Mouse (Mus musculus): ENCODE measurements around the gene Prep.
"Not testable (repeated sequence)": the region's sequence is repeated elsewhere in the genome, so short reads cannot be mapped to it uniquely, and the experiment has no call there.

Gene Prep

DNA sequence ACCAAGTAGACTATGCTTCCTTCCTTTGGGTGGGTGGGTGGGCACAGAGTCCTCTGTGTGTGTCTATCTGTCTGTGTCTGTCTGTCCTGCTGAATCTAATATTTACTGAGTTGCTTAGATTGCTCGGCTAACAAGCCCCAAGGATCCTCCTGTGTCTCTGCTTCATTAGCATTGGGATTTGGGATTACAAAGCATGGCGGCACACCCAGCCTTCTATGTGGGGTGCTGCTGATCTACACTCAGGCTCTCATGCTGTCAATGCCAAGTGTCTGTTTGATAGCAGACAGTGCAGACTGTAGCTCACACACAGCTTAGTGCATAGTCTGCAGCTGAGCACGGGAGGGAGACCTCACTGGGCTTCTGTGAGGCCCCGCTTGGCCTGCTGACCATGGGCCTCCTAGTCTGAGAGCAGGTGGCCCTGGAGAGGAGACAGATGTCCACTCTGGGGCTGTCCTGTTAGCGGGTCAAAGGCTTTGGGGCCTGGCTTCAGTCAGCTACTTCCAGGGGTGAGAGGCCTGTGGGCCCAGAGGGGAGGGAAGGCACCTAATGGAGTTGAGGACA lies 8.6 kb downstream of the Prep start:
- DNase-seq (ENCODE audit: low read depth), result no peak

DNA sequence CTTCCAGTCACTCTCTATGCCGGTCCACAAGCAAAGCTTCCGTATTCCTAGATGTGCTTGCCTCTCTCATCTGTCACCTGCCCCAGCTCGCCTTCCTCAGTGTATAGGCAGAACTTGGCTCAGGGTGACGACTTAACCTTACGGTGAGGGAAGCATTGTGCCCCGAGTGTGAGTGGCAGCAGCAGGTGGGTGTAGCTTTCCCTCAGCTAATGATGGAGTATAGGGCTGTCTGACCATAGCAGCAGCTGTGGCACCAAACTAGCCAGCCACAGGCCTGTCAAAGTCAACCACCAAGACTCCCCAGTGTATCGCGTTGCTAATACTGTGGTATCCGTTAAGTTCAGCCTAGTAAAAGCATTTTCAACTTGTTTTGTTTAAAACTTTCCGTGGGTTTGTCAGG lies 9.6 kb downstream of the Prep start:
- peak; percentile 13 for DNase-seq (ENCODE audit: low read depth)

DNA sequence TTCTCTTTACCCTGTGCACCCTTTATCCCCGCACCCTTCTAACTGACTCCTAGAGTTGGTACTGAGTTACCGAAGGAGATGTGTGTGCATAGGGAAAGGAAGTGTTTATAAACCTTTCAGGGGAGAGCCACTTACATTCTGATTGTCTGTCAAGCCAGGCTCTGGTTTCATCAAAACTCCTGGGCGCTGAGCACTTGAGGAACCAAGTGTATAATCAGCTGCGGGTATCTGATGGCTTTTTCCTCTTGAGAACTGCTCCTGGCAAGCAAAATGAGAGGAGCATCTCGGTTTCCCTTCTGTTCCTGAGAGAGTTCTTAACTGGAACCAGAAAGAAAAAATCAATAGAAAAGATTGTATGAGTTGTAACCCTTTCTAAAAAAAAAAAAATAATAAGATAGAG lies 10.3 kb downstream of the Prep start:
- DNase-seq (ENCODE audit: low read depth), result no peak

DNA sequence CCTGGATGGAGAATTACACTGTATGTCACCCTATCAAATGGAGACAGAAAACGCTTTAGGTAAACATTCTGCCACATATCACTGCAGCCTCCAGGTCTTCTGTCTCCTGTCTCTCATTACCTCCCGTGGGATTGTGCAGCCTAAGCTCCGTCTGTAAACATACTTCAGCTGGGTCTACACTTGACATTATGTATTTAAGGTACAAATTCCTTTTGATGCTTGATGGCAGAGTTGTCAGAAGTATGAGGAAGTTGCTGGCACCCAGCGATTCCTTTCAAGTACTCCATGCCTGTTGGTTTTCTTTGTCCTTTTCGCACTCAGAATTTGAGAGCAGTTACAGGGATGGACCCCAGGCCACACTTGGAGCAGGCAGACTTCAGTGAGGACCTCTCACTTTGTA lies 12.8 kb downstream of the Prep start:
- no peak for DNase-seq (ENCODE audit: low read depth)

DNA sequence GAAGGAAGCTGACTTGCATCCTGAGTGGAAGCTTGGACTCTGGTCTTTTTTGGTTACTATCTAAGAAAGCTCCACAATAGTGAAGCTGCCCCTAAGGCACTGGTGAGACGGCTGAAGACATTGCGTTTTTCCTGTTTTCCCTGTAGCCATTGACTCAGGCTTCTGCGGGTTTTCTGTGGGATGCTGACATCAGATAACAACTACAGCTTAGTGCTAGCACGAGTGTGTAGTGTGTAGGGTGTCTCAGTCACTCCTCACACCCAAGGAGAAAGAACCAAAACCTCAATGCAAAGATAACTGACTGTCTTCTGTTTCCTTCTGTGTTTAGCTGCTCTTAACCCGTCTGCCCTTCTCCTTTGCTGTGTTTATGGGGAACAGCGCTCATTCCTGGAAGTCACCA lies 13.5 kb downstream of the Prep start:
- DNase-seq (ENCODE audit: low read depth), result peak; percentile 48

DNA sequence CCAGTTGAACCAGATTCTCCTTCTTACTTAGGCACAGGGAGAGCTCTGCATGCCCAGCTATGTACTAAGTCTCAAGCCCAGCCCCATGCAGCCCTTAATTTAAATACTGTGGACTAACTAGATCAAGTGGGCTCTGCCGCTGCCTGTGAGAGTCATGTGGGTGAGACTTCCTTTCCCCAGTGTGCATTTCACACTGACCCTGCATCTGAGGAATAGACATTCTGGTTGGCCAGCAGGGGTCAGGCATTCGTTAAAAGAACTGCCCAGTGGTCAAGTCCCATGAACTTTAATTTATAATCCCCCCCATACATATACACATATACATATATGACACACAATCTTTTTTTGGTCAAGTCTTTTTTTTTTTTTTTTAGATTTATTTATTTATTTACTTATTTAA lies 15.7 kb downstream of the Prep start:
- peak; percentile 69 for DNase-seq (ENCODE audit: low read depth)

DNA sequence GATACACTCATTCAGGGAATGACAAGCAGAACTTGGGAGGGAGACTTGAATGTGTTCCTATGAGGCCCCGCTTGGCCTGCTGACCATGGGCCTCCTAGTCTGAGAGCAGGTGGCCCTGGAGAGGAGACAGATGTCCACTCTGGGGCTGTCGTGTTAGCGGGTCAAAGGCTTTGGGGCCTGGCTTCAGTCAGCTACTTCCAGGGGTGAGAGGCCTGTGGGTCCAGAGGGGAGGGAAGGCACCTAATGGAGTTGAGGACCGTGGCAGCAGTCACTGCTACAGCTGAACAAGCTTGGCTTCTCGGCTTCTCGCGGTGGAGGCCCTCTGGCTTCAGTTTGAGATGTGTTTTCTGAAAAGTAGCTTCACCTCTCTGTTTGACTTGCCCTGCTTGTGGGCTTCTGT lies 17.0 kb downstream of the Prep start:
- not testable (repeated sequence) for DNase-seq (ENCODE audit: low read depth)

DNA sequence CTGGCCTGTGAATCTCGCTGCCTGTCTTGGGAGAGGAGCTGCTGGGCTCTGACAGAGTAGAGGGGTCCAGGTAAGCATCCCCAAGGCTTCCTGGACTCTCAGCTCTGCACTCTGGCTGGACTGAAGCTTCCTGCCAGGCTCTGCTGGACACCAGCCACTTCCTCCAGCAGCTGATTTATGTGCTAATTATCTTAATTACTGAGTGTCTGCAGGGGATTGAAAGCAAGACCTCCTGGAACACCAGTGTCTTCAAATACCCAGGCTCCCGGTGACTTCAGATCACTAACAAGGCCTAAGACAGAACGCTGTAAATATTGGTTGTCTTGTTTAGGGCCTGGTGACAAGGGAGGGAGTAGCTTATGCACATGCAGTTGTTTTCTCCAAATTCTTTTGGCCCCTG lies 17.5 kb downstream of the Prep start:
- no peak for DNase-seq (ENCODE audit: low read depth)

DNA sequence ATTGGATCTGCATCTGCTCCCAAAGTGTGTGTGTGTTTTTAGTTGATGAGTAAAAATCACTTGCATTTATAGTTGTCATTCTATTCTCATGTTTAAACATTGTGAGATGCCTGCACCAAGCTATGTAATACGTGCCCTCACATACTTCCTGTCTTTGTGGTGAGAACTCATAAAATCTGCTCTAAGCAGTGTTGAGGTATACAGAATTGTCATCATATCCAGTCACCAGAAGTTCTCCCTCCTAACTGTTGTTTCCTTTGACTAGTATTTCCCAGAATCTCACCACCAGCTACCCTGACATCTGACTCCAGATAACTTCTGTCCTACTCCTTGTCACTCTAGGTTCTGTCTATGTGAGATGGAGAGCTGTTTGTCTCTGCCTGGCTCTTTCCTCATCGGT lies 18.3 kb downstream of the Prep start:
- DNase-seq (ENCODE audit: low read depth), result peak; percentile 43

DNA sequence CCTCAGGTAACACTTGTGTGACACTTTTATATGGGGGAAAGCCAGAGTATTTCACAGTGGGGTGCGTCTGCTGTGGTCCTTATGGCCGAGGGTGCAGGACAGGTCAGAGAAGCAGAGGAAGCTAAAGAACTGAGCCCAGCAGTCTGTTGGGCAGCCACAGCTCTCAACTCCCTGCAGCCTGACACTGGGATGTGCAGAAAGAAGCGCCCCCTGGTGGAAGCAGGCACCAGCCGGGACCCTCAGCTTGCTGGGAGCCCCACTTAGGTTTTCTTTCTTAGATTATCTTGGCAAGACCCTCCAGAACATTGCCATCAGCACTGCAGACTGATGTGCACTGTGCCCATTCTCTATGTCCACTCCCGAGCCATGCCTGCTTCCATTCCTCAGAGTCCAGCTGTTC lies 19.6 kb downstream of the Prep start:
- DNase-seq (ENCODE audit: low read depth), result no peak

DNA sequence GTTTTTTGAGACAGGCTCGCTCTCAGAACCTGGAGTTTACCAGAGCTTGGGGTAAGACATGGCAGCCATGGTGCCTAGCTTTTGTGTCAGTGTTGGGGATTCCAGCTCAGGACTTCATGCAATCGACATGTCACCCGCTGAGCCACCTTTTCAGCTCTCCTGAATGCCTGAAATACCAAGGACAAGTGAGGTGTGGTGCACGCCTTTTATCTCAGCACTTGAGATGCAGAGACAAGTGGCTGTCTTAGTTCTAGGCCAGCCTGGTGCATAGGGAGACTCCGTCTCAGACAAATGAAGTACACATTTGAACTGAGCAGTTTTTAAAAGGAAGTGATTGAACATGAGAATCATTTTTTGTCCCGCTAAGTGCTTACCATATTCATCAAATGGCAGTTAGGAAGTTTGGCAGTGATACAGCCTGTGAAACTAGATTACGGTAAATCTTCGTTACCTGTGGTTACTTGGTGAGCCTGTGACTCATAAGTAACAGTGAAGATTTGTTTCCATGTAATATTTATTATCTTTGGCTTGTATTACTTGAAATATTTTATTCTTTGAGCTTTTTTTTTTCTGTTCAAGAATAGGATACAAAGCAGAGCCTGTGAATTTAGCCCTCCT lies 24.6 kb downstream of the Prep start:
- DNase-seq (ENCODE audit: low read depth), result peak; percentile 69

DNA sequence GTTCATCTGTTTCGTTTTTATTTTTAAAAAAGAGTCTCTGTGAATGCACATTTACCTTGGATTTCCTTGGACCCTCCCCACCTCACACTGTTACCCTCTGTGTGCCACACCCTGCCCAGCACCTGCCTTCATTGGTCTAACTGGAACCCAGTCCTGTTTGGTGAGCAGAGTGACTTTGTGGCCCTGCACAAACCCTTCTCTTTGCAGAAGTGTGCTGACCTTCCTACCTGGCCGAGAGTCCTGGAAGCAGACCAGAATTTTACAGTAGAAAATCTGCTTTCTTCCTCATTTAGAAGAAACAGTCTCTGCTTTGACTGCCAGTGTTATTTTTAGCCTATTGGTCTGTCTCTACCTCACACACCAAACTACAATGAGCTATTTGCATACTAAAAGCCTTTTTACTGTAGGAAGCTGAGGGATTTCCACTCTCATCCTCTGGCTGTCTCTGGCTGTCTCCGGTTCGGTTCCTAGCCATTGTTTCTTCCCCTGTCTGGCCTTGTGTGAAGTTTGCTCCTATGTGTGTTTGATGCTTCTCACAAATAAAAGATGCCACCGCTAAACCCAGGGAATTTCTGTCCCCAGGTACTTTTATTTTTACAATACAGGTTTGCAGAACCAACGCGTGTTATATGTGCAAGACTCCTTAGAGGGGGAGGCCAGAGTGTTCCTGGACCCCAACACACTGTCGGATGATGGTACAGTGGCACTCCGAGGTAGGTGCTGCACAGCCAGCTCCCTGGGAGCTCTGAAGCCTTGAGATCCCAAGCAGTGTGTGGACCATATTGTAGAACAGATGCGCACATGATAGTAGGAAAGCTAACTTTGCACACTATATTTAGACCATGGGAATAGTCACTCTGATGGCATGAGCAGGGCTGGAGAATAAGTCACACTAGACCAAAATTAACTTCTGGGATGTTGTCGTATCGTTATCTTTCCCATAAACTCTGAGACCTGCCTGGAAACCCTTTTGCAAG lies 25.4 kb downstream of the Prep start:
- DNase-seq (ENCODE audit: low read depth), result no peak

DNA sequence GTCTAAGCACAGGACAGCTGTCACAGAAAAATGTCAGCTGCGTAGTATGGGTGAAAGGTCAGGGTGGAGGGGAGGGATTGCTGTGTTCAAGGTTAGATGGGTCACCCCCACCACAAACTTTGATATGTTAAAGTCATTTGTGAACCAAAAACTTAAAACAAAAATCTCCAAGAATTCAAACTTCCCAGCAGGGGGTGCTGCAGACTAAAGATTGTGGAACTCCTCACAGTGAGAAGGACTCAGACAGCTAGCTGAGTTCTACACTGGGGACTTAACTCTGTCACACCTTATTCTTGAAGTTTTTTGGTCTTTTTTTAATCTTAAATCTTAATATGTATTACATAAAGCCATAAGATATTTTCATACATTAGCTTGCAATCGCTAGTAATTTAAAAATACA lies 31.7 kb downstream of the Prep start:
- peak; percentile 60 for DNase-seq (ENCODE audit: low read depth)

DNA sequence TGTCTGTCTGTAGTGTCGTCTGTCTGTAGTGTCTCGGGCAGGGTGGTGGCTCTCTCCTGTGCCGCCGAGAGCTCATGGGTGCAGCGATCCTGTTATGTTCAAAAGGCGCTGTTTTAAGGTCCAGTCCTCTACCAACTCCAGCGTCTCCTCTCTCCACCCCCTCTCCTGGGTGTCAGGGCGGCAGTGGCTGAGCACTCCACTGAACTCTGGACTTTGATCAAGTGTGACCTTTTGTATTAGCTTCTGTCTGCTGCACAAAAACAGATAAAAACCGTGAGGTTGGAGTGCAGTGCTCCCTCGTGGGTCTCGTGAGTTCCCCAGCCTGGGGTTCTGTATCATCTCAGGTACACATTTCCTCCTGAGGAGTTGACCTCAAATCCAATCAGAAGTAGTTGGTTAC lies 33.5 kb downstream of the Prep start:
- DNase-seq (ENCODE audit: low read depth), result no peak

DNA sequence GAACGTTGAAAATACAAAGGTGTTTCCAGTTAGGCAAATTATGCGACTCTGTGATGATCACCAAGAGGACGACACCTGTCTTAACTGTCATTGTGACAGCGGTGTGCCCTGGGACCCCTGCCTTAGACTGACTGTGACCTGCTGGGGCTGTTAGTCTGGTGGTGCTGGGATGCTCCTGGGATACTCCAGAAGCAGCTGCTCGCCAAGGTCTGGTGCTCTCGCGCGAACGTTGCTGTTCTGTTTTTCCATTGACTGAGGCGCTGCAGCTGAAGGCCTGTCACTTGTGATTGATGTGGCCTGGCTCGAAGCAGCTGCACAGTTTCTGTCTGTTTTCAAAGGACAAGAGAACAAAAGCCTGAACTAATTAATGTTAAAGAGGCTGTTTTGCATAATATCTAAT lies 36.2 kb downstream of the Prep start:
- no peak for DNase-seq (ENCODE audit: low read depth)

DNA sequence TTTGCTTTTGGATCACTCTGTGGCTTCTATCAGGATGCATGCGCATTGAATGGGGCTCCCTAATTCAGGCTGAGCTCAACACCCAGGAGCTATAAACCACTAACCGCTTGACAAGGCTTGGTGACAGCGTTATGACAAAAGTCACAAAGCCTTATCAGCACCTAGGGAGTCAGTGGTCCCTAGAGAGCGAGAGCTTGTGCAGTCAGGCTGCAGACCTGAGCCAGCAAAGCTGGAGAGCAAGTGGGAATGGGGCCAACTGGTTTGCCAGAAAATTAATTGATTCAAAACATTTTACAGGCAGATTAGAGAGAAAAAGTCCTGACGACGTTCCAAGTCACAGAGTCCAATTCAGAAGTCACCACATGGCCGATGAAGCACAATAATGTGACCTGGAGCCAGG lies 37.1 kb downstream of the Prep start:
- no peak for DNase-seq (ENCODE audit: low read depth)

DNA sequence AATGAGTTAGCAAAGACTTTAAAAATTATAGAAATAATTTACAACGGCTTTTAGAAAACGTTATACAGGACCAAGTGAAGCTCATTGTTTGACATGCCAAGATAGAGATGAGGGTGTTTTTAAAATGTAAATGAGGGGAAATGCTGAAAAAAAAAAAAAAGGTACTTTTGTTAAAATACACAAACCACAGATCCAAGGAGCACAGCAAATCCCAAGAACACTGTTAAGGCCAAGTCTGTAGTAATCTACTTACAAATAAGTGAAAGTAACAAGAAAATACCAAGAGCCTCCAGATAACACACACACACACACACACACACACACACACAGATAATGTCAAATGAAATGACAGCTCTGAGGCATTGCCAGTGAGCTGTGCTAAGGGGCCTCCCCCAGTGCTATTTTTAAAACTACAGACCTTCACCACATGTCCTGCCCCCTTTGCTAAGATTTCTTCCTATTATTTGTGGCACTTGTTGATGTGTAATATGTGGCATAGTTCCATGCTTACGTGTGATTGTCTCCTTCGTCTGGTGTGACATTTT lies 37.6 kb downstream of the Prep start:
- DNase-seq (ENCODE audit: low read depth), result no peak

DNA sequence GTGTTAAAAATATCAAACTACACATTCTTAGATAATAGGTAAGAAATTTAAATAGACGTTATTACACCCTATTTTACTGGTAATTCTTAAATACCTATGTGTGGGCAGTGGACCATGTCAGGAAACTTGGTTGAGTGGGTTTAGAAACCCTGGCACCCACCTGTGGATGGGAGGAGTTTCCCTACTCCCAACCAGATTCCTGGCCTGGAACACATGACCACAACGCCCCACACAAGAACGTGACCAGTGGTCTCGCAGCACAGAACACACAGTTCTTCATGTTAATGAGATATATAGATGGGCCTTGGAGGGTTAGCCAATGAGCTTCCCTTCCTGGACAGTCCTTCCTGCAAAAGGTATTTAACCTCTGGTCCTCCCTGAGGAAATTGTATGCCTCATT lies 39.5 kb downstream of the Prep start:
- no peak for DNase-seq (ENCODE audit: low read depth)

DNA sequence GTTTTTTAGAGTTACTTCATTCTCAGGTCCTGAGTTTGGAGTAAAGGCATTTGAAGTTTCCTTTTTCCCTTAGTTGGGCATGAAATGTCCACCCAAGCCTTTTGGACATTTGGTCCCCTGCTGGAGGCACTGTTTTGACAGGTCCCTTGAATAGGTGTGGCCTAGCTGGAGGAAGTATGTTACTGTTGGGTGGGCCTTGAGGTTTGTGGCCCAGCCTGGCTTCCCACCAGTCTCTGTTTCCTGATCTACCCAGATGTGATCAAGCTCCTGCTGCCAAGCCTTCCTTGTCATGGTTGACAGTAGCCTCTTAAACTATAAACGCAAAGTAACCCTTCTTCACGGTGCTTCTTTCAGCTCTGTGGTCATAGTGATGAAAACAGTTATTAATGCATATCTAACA lies 40.3 kb downstream of the Prep start:
- DNase-seq (ENCODE audit: low read depth), result peak; percentile 57

DNA sequence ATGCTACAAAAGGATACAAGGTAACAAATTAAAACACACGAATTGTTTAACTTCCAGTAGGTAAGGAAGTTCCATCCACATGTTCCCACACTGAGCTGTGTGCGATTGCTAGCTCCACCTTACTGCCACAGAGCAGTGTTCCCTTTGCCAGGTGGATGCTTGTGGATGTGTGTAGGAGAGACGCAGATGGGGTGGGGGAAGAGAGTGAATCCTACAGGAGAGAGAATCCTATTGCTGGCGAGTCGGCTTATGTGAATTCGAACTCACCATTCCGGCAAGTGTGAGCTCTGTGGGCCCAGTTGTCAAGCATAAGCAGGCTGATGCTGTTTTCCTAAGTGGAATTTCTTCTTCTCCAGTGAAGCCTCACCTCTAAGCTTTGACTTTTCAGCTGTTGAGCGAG lies 42.0 kb downstream of the Prep start:
- DNase-seq (ENCODE audit: low read depth), result no peak

DNA sequence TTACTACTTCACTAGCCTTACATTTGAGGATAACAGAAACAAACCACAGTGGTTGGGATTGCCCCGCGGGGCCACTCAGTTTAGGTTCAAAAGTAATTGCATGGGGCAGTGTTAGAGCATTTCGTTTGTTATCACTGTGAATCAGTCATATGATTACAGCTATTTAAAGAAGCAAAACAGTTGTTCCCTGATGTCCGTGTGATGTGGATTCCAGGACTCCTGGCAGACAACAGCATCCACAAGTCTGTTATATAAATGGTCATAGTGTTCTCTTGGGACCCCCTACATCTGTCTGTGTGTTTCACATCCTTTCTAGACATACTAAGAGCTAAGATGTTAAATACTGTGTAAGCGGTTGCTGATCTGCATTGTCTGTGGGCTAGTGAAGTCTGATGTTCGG lies 43.0 kb downstream of the Prep start:
- DNase-seq (ENCODE audit: low read depth), result no peak

DNA sequence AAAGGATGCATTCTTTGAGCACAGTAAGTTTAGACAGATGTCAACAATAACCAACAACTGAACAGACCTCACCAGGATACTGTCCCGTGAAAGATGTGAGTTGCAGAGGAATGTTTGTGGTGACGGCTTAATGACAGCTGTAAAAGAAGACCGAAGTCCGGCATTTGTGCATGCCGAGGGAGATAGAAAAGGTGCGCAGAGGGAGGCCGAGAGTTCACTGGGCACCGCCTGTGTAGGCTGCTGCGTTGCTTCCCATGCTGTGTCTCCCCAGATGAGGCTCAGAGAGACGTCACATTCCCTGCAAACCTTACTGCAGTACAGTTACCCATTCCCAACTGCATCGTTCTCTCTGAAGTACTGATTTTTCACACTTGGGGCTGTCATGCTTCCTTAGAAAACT lies 45.9 kb downstream of the Prep start:
- DNase-seq (ENCODE audit: low read depth), result no peak

DNA sequence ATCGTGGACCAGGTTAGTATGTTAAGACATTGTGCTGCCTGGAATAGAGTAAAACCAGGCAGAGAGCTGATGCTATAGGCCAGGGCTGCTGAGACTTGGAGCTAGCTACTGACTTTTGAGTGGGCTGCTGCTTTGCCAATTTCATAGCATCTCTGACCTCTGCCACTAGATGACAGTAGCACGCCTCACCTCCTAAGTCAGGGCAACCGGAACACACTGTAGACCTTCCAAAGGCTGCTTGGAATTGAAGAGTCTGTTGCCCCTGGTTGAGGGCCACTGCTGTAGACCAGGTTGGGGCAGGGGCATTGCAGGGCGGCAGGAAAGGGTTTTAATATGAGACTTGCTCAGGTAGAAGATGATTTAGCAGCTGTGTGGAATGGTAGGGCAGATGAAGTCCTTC lies 47.5 kb downstream of the Prep start:
- DNase-seq (ENCODE audit: low read depth), result peak; percentile 42

Data from 416B (cell line).